In genomic region chr5:131007871-131008505, GRCm38 (mm10) we compare ENCODE assay signal across 9 mouse cellular contexts.
DNase-seq lines count a peak whose midpoint lies in the region; TF ChIP-seq lines count a peak whose summit lies in the region.
"Had no signal": no experiment of that assay in that cellular context is flagged by ENCODE, and none has a peak within 500 bp of the region (broad histone marks: within the 10 kb centered on the region; RNA-seq: fewer than 3 reads in every experiment).

No protein-coding gene starts in this region.

- TF ChIP-seq POLR2A in embryonic fibroblast, embryonic 13.5 days (IDR thresholded peaks at IDR 0.05; ENCODE audit: low read depth, low read length): no peak

- no peak overlapping the region; the same call in 1 of the 2 replicates for H3K9ac ChIP-seq in ES-E14 (ENCODE audit: insufficient read depth, low read depth, low read length, poor library complexity, severe bottlenecking)

- no peak overlapping the region for H3K27ac ChIP-seq in ES-E14 (ENCODE audit: insufficient read depth, low read depth, low read length, poor library complexity, severe bottlenecking)
- peak overlapping the region; percentile 90 for H3K27ac ChIP-seq in embryonic fibroblast, embryonic 13.5 days (ENCODE audit: insufficient read depth, low read length)

- H3K4me3 ChIP-seq in ES-E14 (ENCODE audit: insufficient read depth in 1 of 2, low read depth in 1 of 2, low read length in 2 of 2, poor library complexity in 1 of 2, severe bottlenecking in 1 of 2): no peak overlapping the region
- no peak overlapping the region for H3K4me3 ChIP-seq in embryonic fibroblast, embryonic 13.5 days (ENCODE audit: insufficient read depth, low read length)
- H3K4me3 ChIP-seq: myocyte had no signal

- no peaks in the 10 kb centered on the region for H3K9me3 ChIP-seq in ES-E14 (ENCODE audit: control insufficient read depth, insufficient read depth, low read depth, low read length)

- no peaks in the 10 kb centered on the region for H3K36me3 ChIP-seq in ES-E14 (ENCODE audit: control insufficient read depth, insufficient read depth, low read length, poor library complexity, severe bottlenecking)

- no peak for TF ChIP-seq CTCF in embryonic fibroblast, embryonic 13.5 days (IDR thresholded peaks at IDR 0.05; ENCODE audit: borderline replicate concordance, insufficient read depth, low read length)

- DNase-seq in layer of hippocampus, adult 11-12 months (ENCODE audit: low spot score): peak; percentile 59
- no peak for DNase-seq in layer of hippocampus, adult 9-10 months (ENCODE audit: low spot score)
- peak; percentile 70 for DNase-seq in ES-E14 (ENCODE audit: low read depth, low spot score)
- DNase-seq in adrenal gland, postnatal 25 days: peak; percentile 44
- peak; percentile 60 to 61 for DNase-seq in layer of hippocampus, postnatal 14 days (ENCODE audit: low spot score in 2 of 2)
- DNase-seq in right cerebral cortex, postnatal 14 days: peak; percentile 25
- no peak for DNase-seq in thymus, postnatal 10 days (ENCODE audit: low spot score in 2 of 2)

- no peaks in the 10 kb centered on the region; a peak in 2 of 4 replicates for H3K4me1 ChIP-seq in ES-E14 (ENCODE audit: control insufficient read depth in 2 of 2, insufficient read depth in 2 of 2, low read length in 2 of 2, poor library complexity in 1 of 2)
- H3K4me1 ChIP-seq in embryonic fibroblast, embryonic 13.5 days (ENCODE audit: control insufficient read depth, insufficient read depth, low read length): peaks cover 3% of the 10 kb centered on the region

- in situ Hi-C loops in ES-E14 (cut with MboI; ENCODE audit: low sequenced_read_pairs in 2 of 2, unreplicated experiment in 2 of 2): no loop called here

TF ChIP-seq in ES-E14, 5 proteins besides CTCF, POLR2A, EP300 and RAD21:
- TF ChIP-seq MAFK (IDR thresholded peaks at IDR 0.05; ENCODE audit: insufficient read depth, low read depth, low read length): no peak
- TF ChIP-seq HCFC1 (IDR thresholded peaks at IDR 0.05; ENCODE audit: borderline replicate concordance, insufficient read depth, low read length): no peak
- no peak for TF ChIP-seq ZC3H11A (IDR thresholded peaks at IDR 0.05; ENCODE audit: borderline replicate concordance, low read depth, low read length)
- TF ChIP-seq CHD2 (IDR thresholded peaks at IDR 0.05; ENCODE audit: low read depth, low read length): no peak
- no peak for TF ChIP-seq ZNF384 (IDR thresholded peaks at IDR 0.05; ENCODE audit: low read depth, low read length)

Comparison
In these comparisons a context has a peak if more than half of its experiments do, and no peak if none do; other contexts are left out.
1. DNase-seq: peak in layer of hippocampus, adult 11-12 months (single experiment), ES-E14 (single experiment), adrenal gland, postnatal 25 days (single experiment), layer of hippocampus, postnatal 14 days (2 of 2) and right cerebral cortex, postnatal 14 days (single experiment); none in layer of hippocampus, adult 9-10 months (single experiment) and thymus, postnatal 10 days (0 of 2).